Mouse (Mus musculus) hindbrain, embryonic 13.5 days (tissue): Measurements from ENCODE around the gene Nlgn2. TPM values are rescaled to one million over a fixed set of nuclear protein-coding genes. Genes with fewer than 3 reads are reported as not detected.

Experiments used
- ATAC-seq: fragments of 200-750 bp; cut with Nextera tagmentation; 2 replicates; pipeline ENCODE4 v1.8.0; 2017; ENCODE audit warnings: moderate TSS enrichment; ENCODE audit not compliant: low FRiP score
- H3K27ac ChIP-seq: fragments of 300-500 bp; sonication (generic); 2 replicates; pipeline ENCODE4 v1.5.1; 2015; ENCODE audit warnings: inconsistent platforms, mild to moderate bottlenecking, moderate library complexity
- H3K27me3 ChIP-seq: fragments of 300-500 bp; sonication (generic); 2 replicates; pipeline ENCODE4 v1.6.1; 2015; ENCODE audit warnings: mild to moderate bottlenecking, inconsistent platforms
- H3K36me3 ChIP-seq: fragments of 300-500 bp; sonication (generic); 2 replicates; pipeline ENCODE4 v1.6.1; 2015; ENCODE audit warnings: mild to moderate bottlenecking, inconsistent platforms
- H3K4me1 ChIP-seq: fragments of 300-500 bp; sonication (generic); replicated peaks from 2 replicates; pipeline ENCODE4 v1.6.1; 2015; ENCODE audit warnings: inconsistent platforms
- H3K4me2 ChIP-seq: fragments of 300-500 bp; sonication (generic); 2 replicates; pipeline ENCODE4 v1.6.1; 2015; ENCODE audit warnings: inconsistent platforms, mild to moderate bottlenecking, moderate library complexity
- H3K4me3 ChIP-seq: fragments of 300-500 bp; sonication (generic); 2 replicates; pipeline ENCODE4 v1.5.1; 2015; ENCODE audit warnings: mild to moderate bottlenecking, inconsistent platforms
- H3K9ac ChIP-seq: fragments of 300-500 bp; sonication (generic); 2 replicates; pipeline ENCODE4 v1.6.1; 2015; ENCODE audit warnings: mild to moderate bottlenecking, inconsistent platforms
- H3K9me3 ChIP-seq: fragments of 300-500 bp; sonication (generic); 2 replicates; pipeline ENCODE4 v1.6.1; 2016; ENCODE audit warnings: inconsistent platforms
- WGBS: fragments of 180-500 bp; shearing (Covaris S2); methylation state at CpG from one replicate; pipeline ENCODE4 v1.1.7; 2015; 5-methylcytosine and 5-hydroxymethylcytosine counted together
- microRNA-seq: library from miRNA; unstranded; fragments of <30 nt; microRNA quantifications from one replicate; pipeline ENCODE4, GENCODE M21; 2016
- polyA plus RNA-seq: library from polyadenylated mRNA; unstranded; fragments of >200 nt; fragmentation: Nextera tagmentation; extraction: Ambion mirVana; gene quantifications from 2 replicates; pipeline ENCODE4 v1.2.1, GENCODE M21; 2015

Gene Nlgn2
- polyA plus RNA-seq, 1 experiment from 2014 or later, result 21.4 TPM

- H3K4me1 ChIP-seq, result peaks cover 11% of the 10 kb centered on the region; the same call in 1 of the 2 replicates
- H3K36me3 ChIP-seq, result peaks cover 19% of the 10 kb centered on the region
- no peak overlapping the region for H3K4me3 ChIP-seq
- H3K9me3 ChIP-seq, result no peaks in the 10 kb centered on the region
- H3K27ac ChIP-seq, result no peak overlapping the region
- no peak for ATAC-seq
- H3K4me2 ChIP-seq, result no peak overlapping the region
- WGBS, result 24% methylated on average over 4 of the region's 4 CpGs
- peaks cover 23% of the 10 kb centered on the region for H3K27me3 ChIP-seq
- no peak overlapping the region for H3K9ac ChIP-seq
Observed at GRCm38 (mm10) chr11:69781828-69782227, 55.8 kb downstream of the Nlgn2 start.

- 55% methylated on average over 7 of the region's 7 CpGs for WGBS
- Histone ChIP-seq H3K36me3 (peaks cover 33% of the 10 kb centered on the region), H3K4me3 (no peak overlapping the region), H3K4me1 (peaks cover 17% of the 10 kb centered on the region), H3K4me2 (no peak overlapping the region), H3K27ac (no peak overlapping the region), H3K27me3 (peaks cover 23% of the 10 kb centered on the region), H3K9me3 (no peaks in the 10 kb centered on the region), H3K9ac (no peak overlapping the region)
- no peak for ATAC-seq
Observed at GRCm38 (mm10) chr11:69778985-69779384, 58.6 kb downstream of the Nlgn2 start.

DNA sequence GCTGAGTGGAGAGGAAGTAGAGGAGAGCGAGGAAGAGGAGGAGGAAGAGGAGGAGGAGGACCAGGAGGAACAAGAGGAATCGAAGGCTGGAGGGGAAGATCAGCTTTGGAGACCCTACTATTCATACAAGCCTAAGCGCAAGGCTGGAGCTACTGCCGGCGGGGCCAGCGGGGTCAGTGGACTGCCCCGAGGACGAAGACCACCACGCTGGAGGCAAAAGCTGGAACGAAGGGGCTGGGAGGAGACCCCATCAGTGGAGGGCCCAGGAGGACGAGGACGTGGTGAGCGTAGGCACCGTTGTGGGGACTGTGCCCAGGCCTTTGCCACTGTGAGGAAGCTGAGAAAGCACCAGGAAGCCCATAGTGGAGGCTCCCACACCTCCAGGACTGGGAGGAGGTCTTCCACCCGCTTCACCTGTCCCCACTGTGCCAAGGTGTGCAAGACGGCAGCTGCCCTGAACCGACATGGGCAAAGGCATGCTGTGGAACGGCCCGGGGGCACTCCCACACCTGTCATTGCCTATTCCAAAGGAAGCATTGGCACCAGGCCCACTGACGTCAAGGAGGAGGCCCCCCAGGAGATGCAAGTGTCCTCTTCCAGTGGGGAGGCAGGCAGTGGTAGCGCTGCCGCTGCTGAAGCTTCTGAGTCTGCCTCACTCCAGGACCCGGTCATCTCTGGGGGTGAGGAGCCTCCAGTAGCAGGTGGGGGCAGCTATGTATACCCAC lies 59.2 kb downstream of the Nlgn2 start:
- Histone ChIP-seq H3K9me3 (no peaks in the 10 kb centered on the region), H3K27me3 (peaks cover 23% of the 10 kb centered on the region), H3K4me3 (no peak overlapping the region), H3K27ac (no peak overlapping the region), H3K4me2 (no peak overlapping the region), H3K9ac (no peak overlapping the region), H3K36me3 (peaks cover 33% of the 10 kb centered on the region), H3K4me1 (peaks cover 17% of the 10 kb centered on the region)
- no peak for ATAC-seq
- WGBS, result 68% methylated on average over 23 of the region's 23 CpGs

- Histone ChIP-seq H3K9me3 (no peaks in the 10 kb centered on the region), H3K27me3 (peaks cover 23% of the 10 kb centered on the region), H3K4me3 (no peak overlapping the region), H3K4me1 (peaks cover 17% of the 10 kb centered on the region), H3K9ac (peak overlapping the region; percentile 29; the same call in 1 of the 2 replicates), H3K36me3 (peaks cover 33% of the 10 kb centered on the region), H3K27ac (no peak overlapping the region), H3K4me2 (no peak overlapping the region)
- no peak for ATAC-seq
- 68% methylated on average over 26 of the region's 26 CpGs for WGBS
Observed at GRCm38 (mm10) chr11:69777504-69778257, 59.9 kb downstream of the Nlgn2 start.

DNA sequence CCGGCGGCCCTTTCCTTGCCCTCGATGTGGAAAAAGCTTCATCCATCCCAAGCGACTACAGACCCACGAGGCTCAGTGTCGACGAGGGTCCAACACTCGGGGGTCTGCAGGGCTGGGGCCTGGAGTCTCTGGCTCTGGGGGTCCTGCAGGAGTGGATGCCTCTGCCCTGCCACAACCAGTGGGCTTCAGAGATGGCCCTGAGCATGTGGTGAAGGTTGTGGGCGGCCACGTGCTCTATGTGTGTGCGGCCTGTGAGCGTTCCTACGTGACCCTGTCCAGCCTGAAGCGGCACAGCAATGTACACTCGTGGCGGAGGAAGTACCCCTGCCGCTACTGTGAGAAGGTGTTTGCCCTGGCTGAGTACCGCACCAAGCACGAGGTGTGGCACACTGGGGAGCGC lies 61.1 kb downstream of the Nlgn2 start:
- Histone ChIP-seq H3K36me3 (peaks cover 33% of the 10 kb centered on the region), H3K4me3 (no peak overlapping the region), H3K9ac (peak overlapping the region; percentile 9; the same call in 1 of the 2 replicates), H3K27me3 (peaks cover 23% of the 10 kb centered on the region), H3K4me2 (no peak overlapping the region), H3K9me3 (no peaks in the 10 kb centered on the region), H3K27ac (no peak overlapping the region), H3K4me1 (peaks cover 12% of the 10 kb centered on the region)
- no peak for ATAC-seq
- 82% methylated on average over 20 of the region's 20 CpGs for WGBS

DNA sequence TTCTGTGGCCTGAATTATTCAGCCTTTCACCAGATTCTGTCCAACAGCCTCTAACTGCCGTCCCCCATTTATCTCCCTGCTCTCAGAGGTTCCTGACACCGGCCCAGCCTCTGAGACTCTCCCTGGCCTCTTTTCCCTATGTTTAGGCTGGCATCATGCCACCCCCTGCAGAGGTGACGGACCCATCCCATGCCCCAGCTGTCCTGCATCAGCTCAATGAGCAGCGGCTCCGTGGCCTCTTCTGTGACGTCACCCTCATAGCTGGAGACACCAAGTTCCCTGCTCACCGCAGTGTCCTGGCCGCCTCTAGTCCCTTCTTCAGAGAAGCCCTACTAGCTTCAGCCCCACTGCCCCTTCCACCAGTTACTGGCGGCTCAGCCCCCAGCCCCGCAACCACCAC lies 61.9 kb downstream of the Nlgn2 start:
- WGBS, result 62% methylated on average over 10 of the region's 10 CpGs
- Histone ChIP-seq H3K4me3 (no peak overlapping the region), H3K27me3 (peaks cover 23% of the 10 kb centered on the region), H3K4me1 (peaks cover 12% of the 10 kb centered on the region), H3K36me3 (peaks cover 33% of the 10 kb centered on the region), H3K9ac (no peak overlapping the region), H3K27ac (no peak overlapping the region), H3K9me3 (no peaks in the 10 kb centered on the region), H3K4me2 (no peak overlapping the region)
- no peak for ATAC-seq

GRCm38 (mm10) chr11:69774961-69775360 lies 62.6 kb downstream of the Nlgn2 start:
- Histone ChIP-seq H3K4me3 (no peak overlapping the region), H3K9ac (no peak overlapping the region; the same call in 1 of the 2 replicates), H3K9me3 (no peaks in the 10 kb centered on the region), H3K27ac (no peak overlapping the region), H3K4me2 (no peak overlapping the region), H3K4me1 (peaks cover 12% of the 10 kb centered on the region), H3K27me3 (peaks cover 23% of the 10 kb centered on the region), H3K36me3 (peaks cover 33% of the 10 kb centered on the region)
- ATAC-seq, result no peak
- 49% methylated on average over 5 of the region's 5 CpGs for WGBS

Small RNA genes lying within 50 kb of the gene (microRNA-seq; reads per million reads assigned to microRNA genes)
- not detected for gene Mir6924

Other genes starting within 250 kb of the Nlgn2 start
- 27.6 and 29.7 TPM in 2 replicates for gene Atp1b2, start 231.8 kb downstream of the Nlgn2 start, polyA plus RNA-seq
- not detected in 2 replicates for gene Shbg, start 219.9 kb downstream of the Nlgn2 start, polyA plus RNA-seq
- gene Sat2, start 215.8 kb downstream of the Nlgn2 start, polyA plus RNA-seq, result 28.0 and 28.1 TPM in 2 replicates
- gene Fxr2, start 204.8 kb downstream of the Nlgn2 start, polyA plus RNA-seq, result 40.5 and 52.0 TPM in 2 replicates
- gene Sox15, start 182.5 kb downstream of the Nlgn2 start, polyA plus RNA-seq, result not detected in 2 replicates
- 95.0 and 104 TPM in 2 replicates for gene Mpdu1, start 175.1 kb downstream of the Nlgn2 start, polyA plus RNA-seq
- gene Cd68, start 171.6 kb downstream of the Nlgn2 start, polyA plus RNA-seq, result 9.0 and 9.8 TPM in 2 replicates
- 528 and 537 TPM in 2 replicates for gene Eif4a1, start 165.4 kb downstream of the Nlgn2 start, polyA plus RNA-seq
- 94.7 and 95.9 TPM in 2 replicates for gene Senp3, start 155.7 kb downstream of the Nlgn2 start, polyA plus RNA-seq
- 0.36 and 0.53 TPM in 2 replicates for gene Tnfsf13, start 152.0 kb downstream of the Nlgn2 start, polyA plus RNA-seq
- 1.8 and 3.6 TPM in 2 replicates for gene Tnfsf12, start 141.9 kb downstream of the Nlgn2 start, polyA plus RNA-seq
- 0.98 and 1.2 TPM in 2 replicates for gene Tnfsfm13, start 141.7 kb downstream of the Nlgn2 start, polyA plus RNA-seq
- 18.8 and 20.4 TPM in 2 replicates for gene Polr2a, start 79.1 kb downstream of the Nlgn2 start, polyA plus RNA-seq
- 0.35 and 0.87 TPM in 2 replicates for gene Slc35g3, start 75.8 kb downstream of the Nlgn2 start, polyA plus RNA-seq
- 3.2 TPM in 2 replicates for gene Zbtb4, start 71.9 kb downstream of the Nlgn2 start, polyA plus RNA-seq
- 1.5 and 2.6 TPM in 2 replicates for gene Chrnb1, start 41.8 kb downstream of the Nlgn2 start, polyA plus RNA-seq
- 4.8 and 5.5 TPM in 2 replicates for gene Fgf11, start 35.9 kb downstream of the Nlgn2 start, polyA plus RNA-seq
- gene Tmem102, start 32.2 kb downstream of the Nlgn2 start, polyA plus RNA-seq, result 1.1 TPM in 2 replicates
- not detected in 2 replicates for gene Gm39566, start 22.5 kb downstream of the Nlgn2 start, polyA plus RNA-seq
- gene Spem2, start 19.3 kb downstream of the Nlgn2 start, polyA plus RNA-seq, result 0.10 TPM in 1 of 2 replicates, not detected in the other
- gene Spem1, start 15.6 kb downstream of the Nlgn2 start, polyA plus RNA-seq, result 0.70 and 0.81 TPM in 2 replicates
- 368 and 374 TPM in 2 replicates for gene Tmem256, start 730 bp upstream of the Nlgn2 start, polyA plus RNA-seq
- 51.7 and 53.7 TPM in 2 replicates for gene Plscr3, start 8.6 kb upstream of the Nlgn2 start, polyA plus RNA-seq
- gene Tnk1, start 20.9 kb upstream of the Nlgn2 start, polyA plus RNA-seq, result 0.13 and 0.23 TPM in 2 replicates
- gene Tmem95, start 40.2 kb upstream of the Nlgn2 start, polyA plus RNA-seq, result not detected in 2 replicates
- 2.0 and 2.5 TPM in 2 replicates for gene Kctd11, start 43.6 kb upstream of the Nlgn2 start, polyA plus RNA-seq
- gene Acap1, start 57.8 kb upstream of the Nlgn2 start, polyA plus RNA-seq, result 0.17 and 0.52 TPM in 2 replicates
- 10.3 and 11.7 TPM in 2 replicates for gene 2810408A11Rik, start 63.2 kb upstream of the Nlgn2 start, polyA plus RNA-seq
- 18.8 and 22.6 TPM in 2 replicates for gene Neurl4, start 63.3 kb upstream of the Nlgn2 start, polyA plus RNA-seq
- 72.4 and 77.3 TPM in 2 replicates for gene Gps2, start 76.1 kb upstream of the Nlgn2 start, polyA plus RNA-seq
- gene Eif5a, start 84.2 kb upstream of the Nlgn2 start, polyA plus RNA-seq, result 1,129 and 1,134 TPM in 2 replicates
- gene Ybx2, start 98.0 kb upstream of the Nlgn2 start, polyA plus RNA-seq, result 4.0 and 7.1 TPM in 2 replicates
- 3.9 and 4.0 TPM in 2 replicates for gene Slc2a4, start 110.4 kb upstream of the Nlgn2 start, polyA plus RNA-seq
- gene Cldn7, start 127.0 kb upstream of the Nlgn2 start, polyA plus RNA-seq, result 0.38 and 0.87 TPM in 2 replicates
- gene Ctdnep1, start 143.4 kb upstream of the Nlgn2 start, polyA plus RNA-seq, result 22.4 and 22.7 TPM in 2 replicates
- 149 and 154 TPM in 2 replicates for gene Elp5, start 144.7 kb upstream of the Nlgn2 start, polyA plus RNA-seq
- gene Gabarap, start 153.4 kb upstream of the Nlgn2 start, polyA plus RNA-seq, result 670 and 709 TPM in 2 replicates
- 72.9 and 74.8 TPM in 2 replicates for gene Phf23, start 158.0 kb upstream of the Nlgn2 start, polyA plus RNA-seq
- gene Dvl2, start 162.8 kb upstream of the Nlgn2 start, polyA plus RNA-seq, result 26.8 and 28.6 TPM in 2 replicates
- gene Acadvl, start 177.6 kb upstream of the Nlgn2 start, polyA plus RNA-seq, result 56.9 and 59.4 TPM in 2 replicates
- 28.1 TPM in 2 replicates for gene Dlg4, start 179.2 kb upstream of the Nlgn2 start, polyA plus RNA-seq
- gene Asgr1, start 216.3 kb upstream of the Nlgn2 start, polyA plus RNA-seq, result 1.5 and 1.7 TPM in 2 replicates